Mouse (Mus musculus) liver, embryonic 16.5 days (tissue): Measurements from ENCODE around the gene Hist1h3a. TPM values are rescaled to one million over a fixed set of nuclear protein-coding genes. Genes with fewer than 3 reads are reported as not detected.
"Not testable (repeated sequence)": the region's sequence is repeated elsewhere in the genome, so short reads cannot be mapped to it uniquely, and the experiment has no call there.

Source experiments
- ATAC-seq: fragments of 200-750 bp; cut with Nextera tagmentation; 2 replicates; pipeline ENCODE4 v1.8.0; 2017; ENCODE audit warnings: low read depth, mild to moderate bottlenecking, moderate number of reproducible peaks, moderate library complexity
- H3K27ac ChIP-seq: fragments of 300-500 bp; sonication (generic); 2 replicates; pipeline ENCODE4 v1.5.1; 2014; ENCODE audit warnings: mild to moderate bottlenecking, low read length
- H3K27me3 ChIP-seq: fragments of 300-500 bp; sonication (generic); 2 replicates; pipeline ENCODE4 v1.6.1; 2014; ENCODE audit warnings: low read depth, low read length, mixed read lengths; ENCODE audit not compliant: control insufficient read depth, insufficient read depth
- H3K36me3 ChIP-seq: fragments of 300-500 bp; sonication (generic); 2 replicates; pipeline ENCODE4 v1.6.1; 2014; ENCODE audit warnings: mild to moderate bottlenecking; ENCODE audit not compliant: control insufficient read depth, insufficient read depth
- H3K4me1 ChIP-seq: fragments of 300-500 bp; sonication (generic); 2 replicates; pipeline ENCODE4 v1.6.1; 2014; ENCODE audit warnings: low read depth, low read length, mixed read lengths; ENCODE audit not compliant: control insufficient read depth
- H3K4me2 ChIP-seq: fragments of 300-500 bp; sonication (generic); 2 replicates; pipeline ENCODE4 v1.6.1; 2014; ENCODE audit warnings: low read depth, low read length, mixed read lengths
- H3K4me3 ChIP-seq: fragments of 300-500 bp; sonication (generic); 2 replicates; pipeline ENCODE4 v1.5.1; 2014; ENCODE audit warnings: low read depth, mild to moderate bottlenecking, low read length
- H3K9ac ChIP-seq: fragments of 300-500 bp; sonication (generic); 2 replicates; pipeline ENCODE4 v1.6.1; 2014; ENCODE audit warnings: low read depth, low read length
- H3K9me3 ChIP-seq: fragments of 300-500 bp; sonication (generic); replicated peaks from 2 replicates; pipeline ENCODE4 v1.6.1; 2016; ENCODE audit warnings: low read length; ENCODE audit not compliant: control insufficient read depth
- WGBS: fragments of 180-500 bp; shearing (Covaris S2); extraction: QIAGEN DNeasy Blood & Tissue Kit; methylation state at CpG from one replicate; pipeline ENCODE4 v1.1.7; 2014; ENCODE audit not compliant: insufficient replicate concordance; 5-methylcytosine and 5-hydroxymethylcytosine counted together
- microRNA-seq: library from miRNA; unstranded; fragments of <30 nt; microRNA quantifications from one replicate; pipeline ENCODE4, GENCODE M21; 2016
- polyA plus RNA-seq: library from polyadenylated mRNA; unstranded; fragments of >200 nt; fragmentation: Nextera tagmentation; extraction: Ambion mirVana; gene quantifications from 2 replicates; pipeline ENCODE4 v1.2.1, GENCODE M21; 2015

Gene Hist1h3a
- polyA plus RNA-seq, 1 experiment from 2014 or later: 4.6 TPM

- H3K9ac ChIP-seq: peak overlapping the region; percentile 26; the same call in 1 of the 2 replicates
- H3K27ac ChIP-seq: 0 out of 2 replicates have a peak overlapping the region, but pooled peaks have one; percentile 29
- WGBS: 51% methylated on average over 18 of the region's 18 CpGs
- H3K9me3 ChIP-seq: no peaks in the 10 kb centered on the region
- H3K36me3 ChIP-seq: no peaks in the 10 kb centered on the region
- H3K4me3 ChIP-seq: no peak overlapping the region
- H3K4me1 ChIP-seq: peaks cover 30% of the 10 kb centered on the region
- no peak for ATAC-seq
- no peaks in the 10 kb centered on the region for H3K27me3 ChIP-seq
- H3K4me2 ChIP-seq: peak overlapping the region; percentile 29; the same call in 1 of the 2 replicates
Measured at GRCm38 (mm10) chr13:23728472-23729191, 33.6 kb downstream of the Hist1h3a start.

- no peak overlapping the region for H3K4me2 ChIP-seq
- H3K4me1 ChIP-seq: peaks cover 29% of the 10 kb centered on the region
- no peak overlapping the region for H3K4me3 ChIP-seq
- H3K27ac ChIP-seq: no peak overlapping the region
- H3K9me3 ChIP-seq: no peaks in the 10 kb centered on the region
- ATAC-seq: no peak
- H3K36me3 ChIP-seq: no peaks in the 10 kb centered on the region
- WGBS: 40% methylated on average over 1 of the region's 1 CpGs
- H3K9ac ChIP-seq: no peak overlapping the region
- no peaks in the 10 kb centered on the region for H3K27me3 ChIP-seq
Measured at GRCm38 (mm10) chr13:23725213-23725612, 37.0 kb downstream of the Hist1h3a start.

- 0 out of 2 replicates have a peak, but pooled peaks have one; percentile 35 for ATAC-seq
- no peak overlapping the region for H3K9ac ChIP-seq
- H3K27ac ChIP-seq: no peak overlapping the region
- H3K4me2 ChIP-seq: no peak overlapping the region
- no peak overlapping the region for H3K4me3 ChIP-seq
- WGBS: 53% methylated on average over 4 of the region's 4 CpGs
- H3K36me3 ChIP-seq: no peaks in the 10 kb centered on the region
- no peaks in the 10 kb centered on the region for H3K27me3 ChIP-seq
- H3K4me1 ChIP-seq: peaks cover 23% of the 10 kb centered on the region
- H3K9me3 ChIP-seq: no peaks in the 10 kb centered on the region
Measured at GRCm38 (mm10) chr13:23724239-23724638, 37.9 kb downstream of the Hist1h3a start.

- H3K27ac ChIP-seq: 0 out of 2 replicates have a peak overlapping the region, but pooled peaks have one; percentile 9
- H3K9me3 ChIP-seq, H3K9ac ChIP-seq, H3K4me3 ChIP-seq, H3K36me3 ChIP-seq, ATAC-seq, H3K4me2 ChIP-seq, H3K27me3 ChIP-seq, H3K4me1 ChIP-seq: not testable (repeated sequence)
- WGBS: 9% methylated on average over 2 of the region's 2 CpGs
Measured at GRCm38 (mm10) chr13:23717593-23718245, 44.5 kb downstream of the Hist1h3a start.

GRCm38 (mm10) chr13:23717176-23717575 is 45.0 kb downstream of the Hist1h3a start:
- Histone ChIP-seq H3K4me2 (no peak overlapping the region), H3K9ac (no peak overlapping the region), H3K9me3 (no peaks in the 10 kb centered on the region), H3K4me1 (no peaks in the 10 kb centered on the region), H3K27ac (no peak overlapping the region), H3K27me3 (no peaks in the 10 kb centered on the region), H3K4me3 (no peak overlapping the region), H3K36me3 (no peaks in the 10 kb centered on the region)
- WGBS: 46% methylated on average over 11 of the region's 11 CpGs
- ATAC-seq: no peak

- no peak for ATAC-seq
- Histone ChIP-seq H3K4me1 (peaks cover under 1% of the 10 kb centered on the region; the same call in 1 of the 2 replicates), H3K4me2 (no peak overlapping the region), H3K36me3 (no peaks in the 10 kb centered on the region), H3K27me3 (no peaks in the 10 kb centered on the region), H3K9me3 (no peaks in the 10 kb centered on the region), H3K9ac (no peak overlapping the region), H3K27ac (no peak overlapping the region), H3K4me3 (no peak overlapping the region)
- 23% methylated on average over 5 of the region's 5 CpGs for WGBS
Measured at GRCm38 (mm10) chr13:23716261-23717042, 45.7 kb downstream of the Hist1h3a start.

Small RNAs within 50 kb of the gene (microRNA-seq; reads per million reads assigned to microRNA genes)
- gene Gm44314: not detected
- gene Gm44484: 0.98 reads per million

Other genes with a start within 250 kb of the Hist1h3a start
- 5.5 and 9.8 TPM in 2 replicates for gene Hist1h4h, start 231.3 kb downstream of the Hist1h3a start, polyA plus RNA-seq
- 2.0 and 6.7 TPM in 2 replicates for gene Hist1h2af, start 228.5 kb downstream of the Hist1h3a start, polyA plus RNA-seq
- gene Hist1h3g, start 227.0 kb downstream of the Hist1h3a start, polyA plus RNA-seq: 11.0 and 14.8 TPM in 2 replicates
- 1.1 and 1.8 TPM in 2 replicates for gene Hist1h2bh, start 219.0 kb downstream of the Hist1h3a start, polyA plus RNA-seq
- 1.2 and 1.4 TPM in 2 replicates for gene Hist1h3f, start 218.3 kb downstream of the Hist1h3a start, polyA plus RNA-seq
- 2.4 and 2.9 TPM in 2 replicates for gene Hist1h4f, start 210.7 kb downstream of the Hist1h3a start, polyA plus RNA-seq
- gene Hist1h1d, start 209.1 kb downstream of the Hist1h3a start, polyA plus RNA-seq: 1.2 and 1.4 TPM in 2 replicates
- 3.4 and 4.2 TPM in 2 replicates for gene Hist1h3e, start 200.0 kb downstream of the Hist1h3a start, polyA plus RNA-seq
- gene Hist1h2ae, start 191.2 kb downstream of the Hist1h3a start, polyA plus RNA-seq: 63.6 and 96.6 TPM in 2 replicates
- gene Hist1h2bg, start 191.0 kb downstream of the Hist1h3a start, polyA plus RNA-seq: 10.6 and 13.5 TPM in 2 replicates
- gene Hist1h2bf, start 188.2 kb downstream of the Hist1h3a start, polyA plus RNA-seq: 3.7 and 5.9 TPM in 2 replicates
- 2.2 and 3.8 TPM in 2 replicates for gene Hist1h2ad, start 188.0 kb downstream of the Hist1h3a start, polyA plus RNA-seq
- gene Hist1h3d, start 186.6 kb downstream of the Hist1h3a start, polyA plus RNA-seq: 6.6 and 7.7 TPM in 2 replicates
- 126 and 155 TPM in 2 replicates for gene Hist1h4d, start 180.8 kb downstream of the Hist1h3a start, polyA plus RNA-seq
- 1.9 and 2.0 TPM in 2 replicates for gene Hist1h2be, start 141.3 kb downstream of the Hist1h3a start, polyA plus RNA-seq
- gene Hist1h1e, start 139.8 kb downstream of the Hist1h3a start, polyA plus RNA-seq: 23.6 and 27.8 TPM in 2 replicates
- gene Hist1h2ac, start 78.4 kb downstream of the Hist1h3a start, polyA plus RNA-seq: 1.2 and 1.5 TPM in 2 replicates
- gene Hist1h2bc, start 78.2 kb downstream of the Hist1h3a start, polyA plus RNA-seq: 202 and 220 TPM in 2 replicates
- 0.13 TPM in 1 of 2 replicates, not detected in the other for gene Hist1h1t, start 66.6 kb downstream of the Hist1h3a start, polyA plus RNA-seq
- gene Hist1h4c, start 63.9 kb downstream of the Hist1h3a start, polyA plus RNA-seq: 6.3 and 8.9 TPM in 2 replicates
- 16.0 and 16.3 TPM in 2 replicates for gene Hfe, start 51.5 kb downstream of the Hist1h3a start, polyA plus RNA-seq
- 99.6 and 112 TPM in 2 replicates for gene Hist1h1c, start 23.6 kb downstream of the Hist1h3a start, polyA plus RNA-seq
- 4.4 and 7.4 TPM in 2 replicates for gene Hist1h3c, start 16.8 kb downstream of the Hist1h3a start, polyA plus RNA-seq
- 3.2 and 6.3 TPM in 2 replicates for gene Hist1h2bb, start 15.7 kb downstream of the Hist1h3a start, polyA plus RNA-seq
- gene Hist1h2ab, start 11.3 kb downstream of the Hist1h3a start, polyA plus RNA-seq: 49.0 and 58.5 TPM in 2 replicates
- 14.4 TPM in 2 replicates for gene Hist1h3b, start 10.1 kb downstream of the Hist1h3a start, polyA plus RNA-seq
- gene Hist1h4b, start 5.4 kb downstream of the Hist1h3a start, polyA plus RNA-seq: 3.5 and 5.4 TPM in 2 replicates
- gene Hist1h4a, start 1.2 kb downstream of the Hist1h3a start, polyA plus RNA-seq: 0.48 TPM in 1 of 2 replicates, not detected in the other
- 2.5 and 3.5 TPM in 2 replicates for gene Hist1h1a, start 1.3 kb upstream of the Hist1h3a start, polyA plus RNA-seq
- gene Trim38, start 7.5 kb upstream of the Hist1h3a start, polyA plus RNA-seq: not detected in 2 replicates
- gene Slc17a2, start 44.6 kb upstream of the Hist1h3a start, polyA plus RNA-seq: 1.5 and 1.8 TPM in 2 replicates
- 7.9 and 9.2 TPM in 2 replicates for gene Slc17a3, start 77.0 kb upstream of the Hist1h3a start, polyA plus RNA-seq
- 0.17 and 0.39 TPM in 2 replicates for gene Slc17a1, start 105.4 kb upstream of the Hist1h3a start, polyA plus RNA-seq
- 0.34 and 0.40 TPM in 2 replicates for gene Slc17a4, start 152.6 kb upstream of the Hist1h3a start, polyA plus RNA-seq
- gene Hist1h2ba, start 171.8 kb upstream of the Hist1h3a start, polyA plus RNA-seq: not detected in 2 replicates
- not detected in 2 replicates for gene Hist1h2aa, start 172.1 kb upstream of the Hist1h3a start, polyA plus RNA-seq
- gene Scgn, start 228.8 kb upstream of the Hist1h3a start, polyA plus RNA-seq: 0.19 TPM in 1 of 2 replicates, not detected in the other